Mouse (Mus musculus): ENCODE measurements around the gene Ttf2. TPM values are rescaled to one million over a fixed set of nuclear protein-coding genes. Genes with fewer than 3 reads are reported as not detected.

Gene Ttf2
- total RNA-seq, 4 experiments from 2014 or later: 1.2 to 1.9 (median 1.7) TPM

DNA sequence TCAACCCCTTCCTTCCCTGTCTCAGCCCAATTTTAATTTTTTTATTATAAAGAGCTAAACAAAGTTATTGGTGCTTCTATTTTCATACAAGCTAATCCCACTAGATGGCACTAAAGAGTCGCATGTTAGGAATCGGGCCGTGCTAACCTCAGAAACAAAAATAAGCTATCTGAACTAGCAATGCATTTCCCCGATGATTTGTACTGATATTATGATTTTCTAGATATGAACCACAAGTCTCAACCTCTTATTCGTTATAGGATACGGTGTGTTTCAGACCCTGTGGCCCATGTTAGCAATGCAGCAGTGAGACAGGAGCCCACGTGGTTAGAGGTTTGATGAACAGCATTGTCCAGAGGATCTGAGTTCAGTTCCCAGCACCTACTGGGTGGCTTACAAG, 52.6 kb downstream of the Ttf2 start:
- DNase-seq (ENCODE audit: low spot score in 2 of 2): peak in 1 of 2 experiments; percentile 26

DNA sequence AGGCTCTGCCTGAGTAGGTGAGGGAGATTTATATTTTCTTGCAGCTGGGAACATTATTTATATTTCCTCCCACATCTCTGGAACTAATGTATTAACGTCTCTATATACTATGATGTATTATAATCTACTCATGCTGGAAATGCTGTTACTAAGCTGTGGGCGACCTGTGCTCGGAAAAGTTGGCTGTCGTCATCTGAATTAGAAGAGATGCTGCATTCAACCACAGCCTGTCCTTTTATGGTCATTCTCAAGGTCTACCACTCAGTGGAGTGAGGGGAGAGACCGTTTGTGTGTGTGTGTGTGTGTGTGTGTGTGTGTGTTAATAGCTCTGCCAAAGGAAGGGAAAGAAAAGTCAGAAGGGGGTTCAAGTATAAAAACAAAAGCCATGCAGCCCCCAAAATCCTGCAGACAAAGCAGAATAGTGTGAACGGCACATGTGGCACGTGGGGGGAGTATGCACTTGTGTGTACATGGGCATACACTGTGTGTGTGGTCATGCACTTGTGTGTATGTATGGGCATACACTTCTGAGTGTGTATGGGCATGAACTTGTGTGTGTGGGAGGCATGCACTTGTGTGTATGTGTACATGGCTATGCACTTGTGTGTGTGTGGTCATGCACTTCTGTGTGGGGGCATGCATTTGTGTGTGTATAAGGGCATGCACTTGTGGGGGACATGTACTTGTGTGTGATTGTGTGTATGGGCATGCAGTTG, 57.8 kb downstream of the Ttf2 start:
- DNase-seq (ENCODE audit: low spot score in 2 of 2): no peak

- DNase-seq (ENCODE audit: low spot score in 2 of 2): no peak
These were observed 58.4 kb downstream of the Ttf2 start for GRCm38 (mm10) chr3:100911026-100911425.

GRCm38 (mm10) chr3:100910621-100911020, 58.8 kb downstream of the Ttf2 start:
- no peak for DNase-seq (ENCODE audit: low spot score in 2 of 2)

GRCm38 (mm10) chr3:100908594-100908993, 60.9 kb downstream of the Ttf2 start:
- no peak for DNase-seq (ENCODE audit: low spot score in 2 of 2)

GRCm38 (mm10) chr3:100906916-100907315, 62.5 kb downstream of the Ttf2 start:
- DNase-seq (ENCODE audit: low spot score in 2 of 2): no peak

- DNase-seq (ENCODE audit: low spot score in 2 of 2): no peak
These were observed 63.3 kb downstream of the Ttf2 start for GRCm38 (mm10) chr3:100906128-100906527.

- DNase-seq (ENCODE audit: low spot score in 2 of 2): no peak
These were observed 74.0 kb downstream of the Ttf2 start for GRCm38 (mm10) chr3:100895500-100895899.

GRCm38 (mm10) chr3:100892383-100893335, 76.8 kb downstream of the Ttf2 start:
- no peak for DNase-seq (ENCODE audit: low spot score in 2 of 2)

DNA sequence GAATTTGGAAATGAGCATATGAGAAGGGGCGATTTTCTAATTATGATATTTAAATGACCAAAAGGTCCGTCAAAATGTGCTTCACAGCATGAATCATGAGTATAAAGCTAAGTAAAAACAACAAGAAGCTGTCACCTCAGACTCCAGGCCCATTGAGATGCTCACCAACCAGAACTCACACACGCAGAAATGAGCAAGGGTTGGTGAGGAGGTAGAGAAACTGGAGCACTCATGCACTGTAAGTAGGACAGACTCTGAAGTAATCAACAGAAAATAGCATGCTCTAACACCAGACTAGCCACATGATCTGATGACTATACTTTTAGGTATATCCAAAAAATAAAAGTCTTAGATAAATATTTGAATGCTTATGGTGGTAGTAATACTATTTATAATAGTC, 79.1 kb downstream of the Ttf2 start:
- DNase-seq (ENCODE audit: low spot score in 2 of 2): no peak

DNA sequence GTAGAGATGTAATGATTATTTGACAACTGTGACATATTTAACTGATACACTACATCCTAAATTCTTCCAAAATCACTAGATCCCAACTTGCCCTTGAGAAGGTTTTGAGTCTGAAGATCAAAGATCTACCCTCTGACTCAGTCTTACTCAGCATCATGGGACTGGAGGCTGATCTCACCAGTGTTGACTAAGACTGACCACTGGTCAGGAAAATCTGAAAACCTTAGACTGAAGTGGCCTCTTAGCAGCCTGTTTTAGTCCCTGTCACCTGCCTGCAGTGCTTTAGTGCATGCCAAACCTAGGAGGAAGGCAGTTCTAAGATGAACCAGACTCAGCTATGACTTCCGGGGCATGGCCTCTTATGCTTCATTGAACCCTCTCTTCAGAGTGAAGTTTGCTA, 80.2 kb downstream of the Ttf2 start:
- no peak for DNase-seq (ENCODE audit: low spot score in 2 of 2)

Other genes with a start within 250 kb of the Ttf2 start
- not detected for gene Vtcn1, start 144.2 kb downstream of the Ttf2 start, total RNA-seq (2022)
- 10 to 100 TPM in 1 of 4 experiments, 1 to 10 TPM in 3; 8.8 to 10.3 (median 9.6) TPM for gene Trim45, start 47.5 kb downstream of the Ttf2 start, total RNA-seq (2022)
- gene Cd101, start 59.9 kb upstream of the Ttf2 start, total RNA-seq (2022): 1 to 10 TPM in 1 of 4 experiments, under 1 TPM in 3; 0.14 to 1.1 (median 0.64) TPM
- 10 to 100 TPM; 10.8 to 14.7 (median 12.3) TPM for gene Ptgfrn, start 140.6 kb upstream of the Ttf2 start, total RNA-seq (2022)